Mouse (Mus musculus) gastrocnemius, postnatal 4 days (tissue): ENCODE measurements around the gene Serpinf2. TPM values are rescaled to one million over a fixed set of nuclear protein-coding genes. Genes with fewer than 3 reads are reported as not detected.

ENCODE experiments used
- DNase-seq, 2 experiments: peaks; one replicate each; pipeline ENCODE4 v3.0.0; 2021 to 2022; ENCODE audit warnings: low spot score in 2 of 2, mixed read lengths in 2 of 2
- total RNA-seq, 2 experiments: library from RNA; stranded (reverse); gene quantifications; 2 replicates each; pipeline ENCODE4 v1.2.3; 2021

Gene Serpinf2
- total RNA-seq, 2 experiments from 2014 or later, result 0.32 to 2.7 TPM

DNA sequence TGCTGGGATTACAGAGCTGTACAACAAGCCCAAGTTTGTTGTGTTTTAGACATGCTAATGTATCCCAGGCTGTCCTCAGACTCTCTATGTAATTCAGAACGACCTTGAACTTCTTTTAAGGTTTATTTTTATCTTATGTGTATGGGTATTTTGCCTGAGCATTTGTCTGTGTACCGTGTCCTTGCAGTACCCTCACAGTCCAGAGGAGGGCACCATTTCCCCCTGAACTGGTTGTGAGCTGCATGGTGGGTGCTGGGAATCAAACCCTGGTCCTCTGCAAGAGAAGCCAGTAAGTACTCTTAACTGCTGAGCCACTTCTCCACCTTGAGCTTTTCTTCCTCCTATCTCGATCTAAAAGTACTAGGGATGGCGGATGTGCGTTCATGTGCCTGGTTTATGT, 5.3 kb downstream of the Serpinf2 start:
- DNase-seq, result no peak

DNA sequence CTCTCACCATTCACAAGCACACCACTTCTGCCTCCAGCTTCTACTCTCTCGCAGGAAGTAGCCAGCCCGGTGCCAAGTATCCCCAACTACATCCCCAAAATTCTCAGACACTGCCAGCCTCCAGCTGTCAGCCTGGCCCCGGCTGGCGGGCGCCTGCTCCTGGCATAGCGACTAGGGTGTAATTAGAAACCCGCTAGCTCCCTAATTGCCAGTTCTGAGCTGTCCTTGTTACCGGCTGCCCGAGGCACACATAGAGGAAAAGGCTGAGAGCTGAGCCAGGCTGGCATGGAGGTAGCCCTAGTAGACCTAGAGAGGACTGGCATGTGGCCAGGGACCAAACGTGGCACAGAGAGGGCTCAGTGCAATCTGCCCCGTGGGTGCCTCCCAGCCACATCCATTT, 8.1 kb downstream of the Serpinf2 start:
- peak in 1 of 2 experiments; percentile 66 for DNase-seq

DNA sequence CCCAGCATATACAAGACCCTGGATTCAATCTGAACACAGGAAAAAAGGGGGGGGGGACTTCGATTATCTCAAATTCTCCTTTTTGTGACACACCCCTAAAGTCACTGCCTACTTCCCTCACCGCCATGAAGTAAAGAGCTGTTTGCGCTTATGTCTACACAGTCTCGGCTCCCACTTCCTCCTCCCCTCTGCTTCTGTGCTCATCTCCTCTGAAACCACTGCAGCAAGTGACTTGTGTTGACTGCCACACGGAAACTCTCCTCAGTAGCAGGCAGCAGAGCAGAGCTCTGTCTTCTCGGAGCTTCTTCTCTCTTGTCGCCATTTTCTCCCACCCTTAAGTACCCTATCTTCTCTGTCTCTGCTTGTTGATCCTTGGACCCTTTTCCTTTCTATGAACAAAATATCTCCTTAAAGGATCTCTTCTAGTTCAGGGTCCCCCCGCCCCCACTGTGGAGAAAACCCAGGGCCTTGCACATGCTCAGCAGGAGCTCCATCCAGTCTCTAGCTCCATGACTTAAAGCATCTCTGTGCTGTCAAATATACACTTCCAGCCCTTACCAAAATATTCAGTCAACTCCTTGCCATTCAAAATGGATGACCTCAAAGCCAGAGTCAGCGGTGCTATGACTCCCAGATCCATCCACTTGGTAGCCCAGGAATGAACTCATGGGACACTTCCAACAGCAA, 10.2 kb downstream of the Serpinf2 start:
- no peak for DNase-seq

DNA sequence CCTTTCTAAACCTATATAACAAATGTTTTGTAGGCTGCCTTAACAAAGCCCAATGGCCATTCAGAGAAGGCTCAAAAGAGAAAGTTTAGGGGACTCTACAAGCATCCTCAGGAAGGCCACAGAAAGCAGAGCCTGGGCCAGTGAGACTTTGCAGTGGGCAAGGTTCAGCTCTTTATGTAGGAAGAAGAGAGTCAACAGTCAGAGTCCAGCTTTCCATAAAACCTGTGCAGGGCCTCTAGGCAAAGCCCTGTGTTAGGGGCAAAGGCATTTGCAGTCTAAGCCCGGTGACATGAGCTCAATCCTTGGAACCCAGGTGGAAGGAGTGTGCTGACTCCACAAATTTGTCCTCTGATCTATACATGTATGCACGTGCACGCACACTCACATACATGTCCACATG, 14.9 kb downstream of the Serpinf2 start:
- no peak for DNase-seq

DNA sequence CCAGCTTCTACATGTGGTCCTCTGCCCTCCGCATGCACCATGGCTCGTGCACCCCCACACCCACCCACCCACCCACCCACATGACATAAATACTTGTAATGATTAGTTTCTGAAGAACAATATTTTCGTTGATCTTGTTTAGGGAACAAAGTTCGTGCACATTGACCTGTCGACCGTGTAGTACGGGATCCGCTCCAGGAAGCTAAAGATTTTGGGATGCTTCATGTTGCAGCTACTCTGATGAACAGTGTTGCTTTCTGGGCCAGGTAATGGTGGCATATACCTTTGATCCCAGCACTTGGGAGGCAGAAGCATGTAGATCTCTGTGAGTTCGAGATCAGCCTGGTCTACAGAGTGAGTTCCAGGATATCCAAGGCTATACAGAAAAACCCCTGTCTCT, 15.4 kb downstream of the Serpinf2 start:
- DNase-seq, result no peak

DNA sequence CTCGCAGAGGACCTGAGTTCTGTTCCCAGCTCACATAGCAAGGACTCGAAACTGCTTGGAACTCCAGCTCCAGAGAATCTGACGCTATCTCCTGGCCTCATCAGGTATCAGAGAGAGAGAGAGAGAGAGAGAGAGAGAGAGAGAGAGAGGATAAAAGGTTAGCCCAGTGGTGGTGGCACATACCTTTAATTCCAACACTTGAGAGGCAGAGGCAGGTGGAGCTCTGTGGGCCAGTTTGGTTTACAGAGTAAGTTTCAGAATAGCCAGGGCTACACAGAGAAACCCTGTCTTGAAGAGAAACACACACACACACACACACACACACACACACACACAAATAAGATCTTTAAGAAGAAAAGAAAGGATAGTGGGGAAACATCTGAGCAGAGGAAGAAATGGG, 16.3 kb downstream of the Serpinf2 start:
- no peak for DNase-seq

DNA sequence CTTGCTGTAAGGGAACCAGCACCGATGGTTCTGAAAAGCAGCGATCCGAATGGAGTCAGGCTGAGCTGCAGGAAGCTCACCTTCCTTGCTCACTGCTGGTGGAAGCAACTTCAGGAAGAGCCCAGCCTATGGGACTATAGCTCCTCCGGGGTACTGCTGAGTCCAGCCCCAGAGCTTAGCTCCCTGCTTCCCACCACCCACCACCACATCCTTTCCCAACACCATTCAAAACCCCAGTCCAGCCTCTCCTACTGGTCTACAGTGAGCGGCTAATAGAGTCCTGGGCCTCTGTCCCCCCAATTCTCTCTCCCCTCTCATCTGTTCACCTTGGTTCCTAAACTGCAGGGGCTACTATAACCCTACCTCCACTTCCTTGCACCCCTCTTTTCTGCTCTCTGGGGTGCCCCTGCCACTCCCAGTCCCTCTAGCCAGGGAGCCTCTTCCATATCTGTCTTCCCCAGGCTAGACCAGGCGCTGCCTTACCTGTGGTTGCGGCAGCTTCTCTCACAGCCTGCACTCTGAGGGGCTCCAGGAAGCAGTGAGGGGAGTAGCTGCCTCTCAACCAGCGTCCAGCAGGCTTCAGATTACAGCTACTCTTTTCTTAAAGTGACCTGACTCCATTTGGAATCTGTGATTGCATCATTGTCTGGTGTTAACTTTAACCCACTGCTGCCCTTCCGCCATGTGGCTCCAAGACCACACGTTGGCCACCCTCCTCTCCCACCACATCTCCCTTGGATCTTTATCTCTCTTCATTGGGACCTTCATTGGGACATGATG, 17.2 kb downstream of the Serpinf2 start, which contains the start of gene Serpinf1:
Serpinf1 (minus strand) TSS at position 689 of the 780 bp plus-strand sequence.
- no peak for DNase-seq

DNA sequence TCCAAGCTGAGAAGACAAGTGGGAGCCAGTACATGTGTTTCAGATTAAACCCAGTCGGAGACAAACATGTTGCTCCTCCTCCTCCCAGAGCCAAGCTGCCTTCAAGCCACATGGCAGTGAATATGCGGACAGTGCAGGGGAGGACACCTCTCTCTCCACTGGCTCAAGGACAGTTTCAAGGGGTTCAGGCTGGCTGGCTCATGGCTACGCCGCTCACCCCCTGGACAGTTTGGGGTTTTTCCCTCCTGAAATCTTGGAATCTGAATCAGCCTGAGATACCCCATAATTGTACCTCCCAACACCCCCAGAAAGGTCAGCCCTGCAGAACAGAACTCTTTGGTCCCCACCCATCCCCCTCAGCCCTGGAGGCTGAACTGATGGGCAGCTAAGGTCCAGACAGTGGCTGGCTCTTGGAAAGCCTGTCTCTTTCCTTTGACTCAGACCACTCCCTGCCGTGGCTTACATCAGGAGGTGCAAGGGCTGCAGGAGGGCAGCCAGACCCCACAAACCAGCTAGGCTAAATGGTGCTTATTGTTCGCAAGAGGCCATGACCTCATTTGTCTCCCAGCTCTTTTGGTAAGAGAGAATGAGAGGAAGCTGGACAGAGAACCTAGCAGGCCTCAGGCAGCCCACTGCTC, 17.9 kb downstream of the Serpinf2 start:
- DNase-seq, result peak in 1 of 2 experiments; percentile 44

DNA sequence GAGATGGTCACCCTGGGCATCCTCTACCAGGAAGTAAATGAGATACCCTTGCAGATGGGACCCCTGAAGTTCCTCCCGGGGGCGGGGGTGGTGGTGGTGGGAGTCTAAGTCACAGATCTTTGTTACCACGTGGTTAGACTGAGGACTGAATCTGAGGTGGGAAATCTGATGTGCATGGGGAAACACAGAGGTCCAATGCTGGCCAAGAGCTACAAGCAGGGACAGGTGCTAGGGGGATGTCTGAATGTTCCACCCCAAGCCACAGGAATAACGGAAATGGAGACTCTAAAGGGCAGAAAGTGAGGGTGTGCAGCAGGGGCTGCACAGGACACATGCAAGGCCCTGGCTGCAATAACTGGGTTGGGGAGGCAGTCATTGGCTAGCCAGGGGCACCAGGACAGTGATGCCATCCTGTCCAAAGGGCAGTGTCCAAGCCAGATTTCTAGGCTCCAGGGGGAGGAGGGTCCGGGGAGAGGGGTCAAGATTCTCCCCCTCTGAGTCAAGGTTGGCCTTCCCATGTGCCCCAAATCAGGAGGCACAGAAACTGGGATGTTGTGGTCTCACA, 18.5 kb downstream of the Serpinf2 start:
- DNase-seq, result no peak

DNA sequence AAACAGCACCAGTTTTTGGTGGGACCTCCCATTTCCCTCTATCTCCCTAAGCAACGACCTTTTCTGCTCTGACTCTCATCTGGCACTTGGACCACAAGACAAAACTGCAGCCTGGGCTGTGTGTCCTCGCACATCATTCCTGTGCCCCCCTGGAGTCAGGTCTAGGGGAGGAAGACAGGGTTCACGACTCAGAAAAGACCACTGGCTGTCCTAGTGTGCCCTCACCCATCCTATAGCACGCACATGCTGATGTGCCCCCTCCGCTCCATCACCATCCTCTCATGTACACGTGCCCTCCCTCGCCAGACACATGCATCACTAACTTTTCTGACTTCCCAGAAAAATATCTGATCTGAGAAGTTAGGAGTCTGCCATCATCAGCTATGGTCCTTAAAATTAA, 19.4 kb downstream of the Serpinf2 start:
- DNase-seq, result no peak

DNA sequence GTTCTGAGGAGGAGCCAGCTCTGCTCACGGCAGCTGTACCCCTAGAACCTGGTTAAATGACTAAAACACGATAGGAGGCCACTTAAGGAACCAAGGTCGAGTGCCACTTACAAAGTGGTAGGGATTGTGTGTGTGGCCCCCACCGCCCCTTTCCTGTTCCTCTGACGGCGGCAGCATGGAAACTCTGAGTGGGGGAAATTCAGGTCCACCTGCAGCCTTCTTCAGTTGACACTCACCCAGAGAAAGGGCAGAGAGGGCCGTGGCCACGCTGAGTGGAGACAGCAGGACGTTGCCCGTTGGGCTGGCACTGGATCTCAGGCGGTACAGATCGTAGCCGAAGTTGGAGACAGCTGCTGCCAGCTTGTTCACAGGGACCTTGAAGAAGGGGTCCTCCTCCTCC, 23.4 kb downstream of the Serpinf2 start:
- DNase-seq, result no peak

DNA sequence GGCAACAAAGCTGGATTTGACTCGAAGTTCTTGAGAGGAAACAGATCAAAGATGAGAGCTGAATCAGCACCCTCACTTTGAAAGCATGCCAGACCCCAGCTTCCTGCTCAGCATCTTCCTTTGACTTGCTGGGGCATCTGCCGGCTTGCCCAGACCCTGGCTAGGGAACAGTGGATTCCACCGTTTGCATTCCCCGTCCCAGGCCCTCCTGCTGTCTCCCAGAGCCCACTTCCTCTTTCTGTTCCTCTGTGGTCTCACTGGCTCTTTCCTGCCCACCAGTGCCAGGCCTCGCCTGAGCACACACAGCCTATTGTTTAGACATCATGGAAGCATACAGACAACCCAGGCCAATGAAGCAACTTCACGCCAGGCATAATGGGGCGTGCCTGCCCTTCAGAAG, 24.3 kb downstream of the Serpinf2 start:
- no peak for DNase-seq

DNA sequence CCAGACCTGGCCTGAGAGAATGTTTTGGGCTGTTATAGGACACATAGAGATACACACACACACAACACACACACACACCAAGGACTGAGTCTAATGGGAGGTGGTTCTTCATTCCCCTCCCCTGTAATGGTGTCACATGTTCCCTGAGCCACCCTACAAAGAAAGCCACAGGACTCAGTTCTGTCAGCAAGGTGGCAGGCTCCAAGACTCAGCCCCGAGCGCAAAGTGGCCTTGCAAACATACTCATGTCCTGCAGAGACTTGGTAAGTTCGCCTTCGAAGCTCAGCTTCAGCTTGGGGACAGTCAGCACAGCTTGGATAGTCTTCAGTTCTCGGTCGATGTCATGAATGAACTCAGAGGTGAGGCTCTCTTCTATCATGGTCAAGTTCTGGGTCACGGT, 28.8 kb downstream of the Serpinf2 start:
- no peak for DNase-seq

DNA sequence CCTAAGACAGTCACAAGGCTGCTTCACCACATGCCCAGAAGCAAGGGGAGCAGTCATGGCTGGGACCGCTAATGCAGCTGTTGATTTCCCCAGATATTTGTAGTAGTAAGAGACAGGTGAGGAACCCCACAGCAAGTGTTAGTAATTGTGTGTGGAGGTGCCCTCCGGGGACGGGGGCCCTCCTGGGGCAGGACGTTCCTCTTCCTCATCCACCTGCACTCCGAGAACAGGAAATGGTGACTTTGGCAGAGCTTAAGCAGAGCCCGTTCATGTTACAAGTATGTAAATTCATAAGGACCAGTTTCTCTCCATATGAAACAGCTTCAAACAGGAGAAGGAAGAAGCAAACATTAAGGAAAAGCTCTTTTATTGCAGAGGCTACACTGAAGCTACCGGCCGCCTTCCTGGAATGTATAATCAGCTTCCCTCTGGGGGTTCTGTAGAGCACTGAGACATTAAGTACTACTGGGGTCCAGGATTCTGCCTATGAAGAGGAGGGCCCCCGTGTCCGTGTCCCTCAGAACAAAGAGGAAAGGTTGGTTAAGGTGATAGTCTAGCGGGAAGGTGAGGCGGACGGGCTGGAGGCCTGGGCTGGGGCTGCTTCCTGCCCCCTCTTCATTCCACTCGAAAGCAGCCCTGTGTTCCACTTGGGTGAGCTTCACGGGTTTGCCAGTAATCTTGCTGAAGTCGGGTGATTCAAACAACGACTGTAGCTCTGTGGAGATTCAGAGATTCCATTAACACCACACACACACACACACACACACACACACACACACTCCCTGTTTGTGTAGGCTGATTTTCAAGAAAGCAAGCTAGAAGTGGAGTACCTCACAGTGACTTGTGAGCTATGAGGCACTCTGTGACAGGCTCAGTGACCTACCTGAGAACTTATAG, 29.5 kb downstream of the Serpinf2 start:
- DNase-seq, result no peak

DNA sequence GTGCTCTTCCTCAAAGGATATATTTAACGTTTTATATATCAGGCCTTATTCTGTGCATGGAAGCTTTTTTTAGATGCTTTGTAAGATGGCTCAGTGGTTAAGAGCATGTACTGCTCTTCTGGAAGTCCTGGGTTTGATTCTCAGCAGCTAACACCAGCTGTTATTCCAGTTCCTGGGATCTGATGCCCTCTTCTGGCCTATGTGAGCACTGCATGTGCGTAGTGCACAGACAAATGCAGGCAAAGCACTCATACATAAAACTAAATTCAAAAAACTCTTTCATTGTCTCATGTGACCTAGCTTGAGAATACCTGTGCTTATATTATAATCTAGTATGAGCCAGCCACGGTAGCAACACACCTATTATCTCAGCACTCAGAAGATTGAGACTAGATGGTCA, 32.5 kb downstream of the Serpinf2 start:
- DNase-seq, result no peak

DNA sequence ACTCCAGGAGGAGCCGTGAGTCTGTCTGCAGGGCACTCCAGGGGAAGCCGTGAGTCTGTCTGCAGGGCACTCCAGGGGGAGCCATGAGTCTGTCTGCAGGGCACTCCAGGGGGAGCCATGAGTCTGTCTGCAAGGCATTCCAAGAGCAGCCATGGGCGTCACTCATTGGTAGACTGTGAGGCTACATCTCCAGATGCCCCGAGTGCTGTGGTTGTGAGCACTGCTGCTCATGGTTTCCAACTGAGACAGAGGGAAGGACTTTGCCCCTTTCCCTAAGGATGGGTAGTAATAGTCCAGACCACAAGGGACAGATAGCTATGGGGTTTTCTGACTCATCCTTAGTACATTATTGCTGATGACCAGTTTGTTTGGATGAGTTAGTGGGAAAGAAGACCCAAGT, 33.3 kb downstream of the Serpinf2 start:
- no peak for DNase-seq

DNA sequence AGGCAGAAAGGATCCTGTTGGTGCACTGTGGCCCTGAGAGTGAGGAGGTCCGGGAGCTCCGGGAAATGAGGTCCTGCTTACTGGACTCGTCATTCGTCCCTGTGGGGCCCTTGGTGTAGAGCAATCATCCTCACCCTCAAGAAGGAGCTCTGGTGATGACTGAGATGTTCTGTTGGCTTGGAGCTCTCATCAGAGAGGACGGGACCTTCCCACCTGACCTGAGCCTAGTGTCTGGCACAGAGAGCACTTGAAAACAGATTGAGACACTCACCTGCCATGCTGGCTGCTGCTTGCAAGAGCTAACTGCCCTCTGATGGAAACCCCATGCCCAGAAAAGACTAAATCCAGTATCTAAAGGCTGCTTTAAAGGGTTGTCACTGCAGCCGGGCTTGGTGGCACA, 34.6 kb downstream of the Serpinf2 start:
- DNase-seq, result no peak

DNA sequence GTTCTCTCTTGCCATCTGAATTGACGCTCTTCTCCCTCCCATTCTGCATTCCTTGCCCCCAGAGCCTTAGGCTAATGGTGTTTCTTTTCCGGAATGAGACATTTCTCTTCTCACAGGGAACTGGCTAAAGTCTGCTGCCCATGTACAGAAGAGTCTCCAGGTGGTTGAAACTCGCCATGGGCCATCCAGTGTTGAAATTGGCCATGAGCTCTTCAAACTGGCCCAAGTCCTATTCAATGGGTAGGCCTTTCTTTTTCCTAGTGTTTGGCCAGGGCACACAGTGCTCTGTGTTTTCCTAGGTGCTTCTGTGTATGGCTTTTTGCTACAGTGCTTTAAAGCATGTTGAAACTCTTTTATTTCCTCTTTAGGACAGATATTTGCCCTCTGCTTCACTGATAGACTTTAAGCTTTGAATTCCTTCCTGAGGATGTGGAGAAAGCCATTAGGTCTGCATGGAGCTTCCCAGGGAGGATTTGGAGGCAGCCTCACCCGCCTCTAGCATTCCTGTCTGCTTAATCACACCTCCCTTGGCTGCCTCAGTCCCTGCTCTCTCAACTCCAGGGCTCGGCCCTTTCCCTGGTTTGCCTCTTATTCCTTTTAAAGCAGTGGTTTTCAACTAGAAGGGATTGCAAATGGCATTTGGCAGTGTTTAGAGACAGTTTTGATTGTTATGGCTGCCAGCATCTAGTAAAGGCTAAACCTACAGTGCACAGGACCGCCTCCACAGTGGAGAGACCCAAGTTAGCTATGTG, 35.9 kb downstream of the Serpinf2 start:
- DNase-seq, result peak in 1 of 2 experiments; percentile 44

DNA sequence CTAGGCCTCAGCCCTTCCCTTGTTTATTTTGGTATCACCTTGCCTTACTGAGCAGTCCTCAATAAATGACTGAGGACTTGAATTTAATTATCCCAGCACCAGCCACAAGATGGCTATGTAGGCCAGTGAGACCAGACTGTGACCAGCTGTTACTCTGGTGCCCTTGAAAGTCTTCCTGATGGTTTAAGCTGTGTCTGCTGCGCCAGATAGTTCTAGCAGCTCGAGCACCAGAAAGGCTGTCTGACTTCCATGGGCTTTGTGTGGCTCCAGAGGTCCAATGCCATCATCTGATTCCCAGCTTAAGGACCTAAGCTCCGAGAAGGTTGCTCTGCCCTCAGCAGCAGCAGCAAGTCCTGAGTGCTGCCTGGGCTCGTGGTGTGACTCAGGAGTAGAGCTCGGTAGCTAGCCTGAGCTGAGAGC, 37.1 kb downstream of the Serpinf2 start:
- peak in 1 of 2 experiments; percentile 42 for DNase-seq

DNA sequence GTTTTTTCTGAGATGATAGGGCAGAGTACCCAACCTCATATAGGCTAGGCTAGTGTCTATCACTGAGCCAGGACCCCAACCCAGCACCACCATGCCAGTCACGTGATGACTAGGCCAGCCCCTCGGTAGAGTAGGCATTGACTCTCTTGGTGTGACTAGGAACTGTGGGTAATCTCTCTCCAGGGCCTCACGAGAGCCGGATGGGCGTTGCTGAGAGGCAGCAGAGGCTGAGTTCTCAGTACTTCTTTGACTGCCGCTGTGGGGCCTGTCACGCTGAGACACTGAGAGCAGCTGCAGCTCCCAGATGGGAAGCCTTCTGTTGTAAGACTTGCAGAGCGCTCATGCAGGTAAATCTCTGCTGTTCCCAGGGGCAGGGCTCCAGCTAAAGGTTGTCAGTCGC, 39.3 kb downstream of the Serpinf2 start:
- DNase-seq, result no peak
